Mouse (Mus musculus) limb, embryonic 14.5 days (tissue): ENCODE measurements around the gene Pdcd6. TPM values are rescaled to one million over a fixed set of nuclear protein-coding genes. Genes with fewer than 3 reads are reported as not detected.

ENCODE experiments used
- ATAC-seq: fragments of 200-750 bp; cut with Nextera tagmentation; 2 replicates; pipeline ENCODE4 v1.8.0; 2017; ENCODE audit warnings: low read depth, moderate number of reproducible peaks, moderate TSS enrichment; ENCODE audit not compliant: low FRiP score
- DNase-seq: peaks from one replicate; pipeline ENCODE4 v3.0.0-alpha.2; 2015; ENCODE audit warnings: low spot score
- H3K27ac ChIP-seq: fragments of 300-500 bp; sonication (generic); replicated peaks from 2 replicates; pipeline ENCODE4 v1.5.1; 2014; ENCODE audit warnings: low read depth, mild to moderate bottlenecking, low read length, moderate library complexity, mixed read lengths
- H3K27me3 ChIP-seq: fragments of 300-500 bp; sonication (generic); 2 replicates; pipeline ENCODE4 v1.6.1; 2014; ENCODE audit warnings: low read length, mixed read lengths; ENCODE audit not compliant: control insufficient read depth, insufficient read depth
- H3K36me3 ChIP-seq: fragments of 300-500 bp; sonication (generic); 2 replicates; pipeline ENCODE4 v1.6.1; 2014; ENCODE audit warnings: mild to moderate bottlenecking, low read length, moderate library complexity, mixed read lengths; ENCODE audit not compliant: control insufficient read depth, insufficient read depth
- H3K4me1 ChIP-seq: fragments of 300-500 bp; sonication (generic); 2 replicates; pipeline ENCODE4 v1.6.1; 2014; ENCODE audit warnings: antibody characterized with exemption, low read length, mixed read lengths; ENCODE audit not compliant: control insufficient read depth, insufficient read depth
- H3K4me2 ChIP-seq: fragments of 300-500 bp; sonication (generic); replicated peaks from 2 replicates; pipeline ENCODE4 v1.6.1; 2014; ENCODE audit warnings: low read depth, mild to moderate bottlenecking, low read length, moderate library complexity; ENCODE audit not compliant: severe bottlenecking
- H3K4me3 ChIP-seq: fragments of 300-500 bp; sonication (generic); replicated peaks from 2 replicates; pipeline ENCODE4 v1.5.1; 2014; ENCODE audit warnings: low read length
- H3K9ac ChIP-seq: fragments of 300-500 bp; sonication (generic); 2 replicates; pipeline ENCODE4 v1.6.1; 2014; ENCODE audit warnings: mild to moderate bottlenecking, low read depth, low read length, moderate library complexity; ENCODE audit not compliant: severe bottlenecking
- H3K9me3 ChIP-seq: fragments of 300-500 bp; sonication (generic); 2 replicates; pipeline ENCODE4 v1.6.1; 2016; ENCODE audit warnings: low read length; ENCODE audit not compliant: control insufficient read depth
- POLR2A ChIP-seq: fragments of 200-500 bp; IDR thresholded peaks from 2 replicates; pipeline ENCODE4 v1.8.0; 2012; ENCODE audit warnings: inconsistent platforms, mild to moderate bottlenecking, moderate library complexity, borderline replicate concordance; ENCODE audit not compliant: insufficient read depth, insufficient read length; ENCODE audit errors: extremely low read depth
- WGBS: fragments of 180-500 bp; shearing (Covaris S2); extraction: QIAGEN DNeasy Blood & Tissue Kit; methylation state at CpG from one replicate; pipeline ENCODE4 v1.1.7; 2014; 5-methylcytosine and 5-hydroxymethylcytosine counted together
- polyA plus RNA-seq, 2 experiments: library from polyadenylated mRNA; depleted of rRNA in 1 of 2; stranded (reverse) in 1 of 2; unstranded in 1 of 2; fragments of >200 nt; fragmentation: Nextera tagmentation in 1 of 2; extraction: Ambion mirVana in 1 of 2; gene quantifications; 2 replicates each; pipeline versions ENCODE4 v1.2.1 to v1.2.3; 2012 to 2014

Pdcd6 gene
- polyA plus RNA-seq, 2 experiments, result 138 to 165 TPM

DNA sequence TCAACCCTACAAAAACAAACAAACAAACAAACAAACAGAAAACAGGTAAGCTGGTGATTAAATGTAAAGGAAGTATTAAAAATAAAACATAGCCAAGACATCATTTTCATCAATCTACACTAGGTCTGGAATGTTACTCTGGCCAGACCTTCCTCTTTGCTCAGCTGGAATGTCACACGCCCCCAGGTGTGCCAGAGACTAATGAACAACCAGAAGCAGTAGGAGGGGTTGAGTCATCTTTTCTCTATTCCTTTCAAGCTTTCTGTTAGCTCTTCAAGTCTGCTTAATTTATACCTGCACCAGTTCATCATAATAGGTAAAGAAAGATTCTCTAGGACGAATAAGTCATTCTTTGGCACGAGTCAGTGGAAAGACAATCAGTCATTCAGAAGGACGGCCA is 994 bp downstream of the Pdcd6 start:
- Histone ChIP-seq H3K36me3 (peaks cover 24% of the 10 kb centered on the region), H3K4me2 (peak overlapping the region; percentile 70), H3K4me3 (peak overlapping the region; percentile 78), H3K27ac (no peak overlapping the region), H3K4me1 (peaks cover 7% of the 10 kb centered on the region), H3K27me3 (no peaks in the 10 kb centered on the region), H3K9me3 (no peaks in the 10 kb centered on the region), H3K9ac (peak overlapping the region; percentile 82)
- 30% methylated on average over 4 of the region's 4 CpGs for WGBS
- TF ChIP-seq POLR2A, result no peak
- ATAC-seq (no peak), DNase-seq (no peak)

GRCm38 (mm10) chr13:74314616-74315015 is 2.8 kb downstream of the Pdcd6 start:
- Histone ChIP-seq H3K36me3 (peaks cover 25% of the 10 kb centered on the region), H3K27ac (no peak overlapping the region), H3K4me1 (peaks cover 7% of the 10 kb centered on the region), H3K4me3 (no peak overlapping the region), H3K4me2 (no peak overlapping the region), H3K9ac (no peak overlapping the region), H3K27me3 (no peaks in the 10 kb centered on the region), H3K9me3 (no peaks in the 10 kb centered on the region)
- ATAC-seq (no peak), DNase-seq (no peak)
- TF ChIP-seq POLR2A, result no peak
- WGBS, result 96% methylated on average over 3 of the region's 3 CpGs

GRCm38 (mm10) chr13:74305780-74306179 is 11.6 kb downstream of the Pdcd6 start:
- 92% methylated on average over 1 of the region's 1 CpGs for WGBS
- TF ChIP-seq POLR2A, result no peak

DNA sequence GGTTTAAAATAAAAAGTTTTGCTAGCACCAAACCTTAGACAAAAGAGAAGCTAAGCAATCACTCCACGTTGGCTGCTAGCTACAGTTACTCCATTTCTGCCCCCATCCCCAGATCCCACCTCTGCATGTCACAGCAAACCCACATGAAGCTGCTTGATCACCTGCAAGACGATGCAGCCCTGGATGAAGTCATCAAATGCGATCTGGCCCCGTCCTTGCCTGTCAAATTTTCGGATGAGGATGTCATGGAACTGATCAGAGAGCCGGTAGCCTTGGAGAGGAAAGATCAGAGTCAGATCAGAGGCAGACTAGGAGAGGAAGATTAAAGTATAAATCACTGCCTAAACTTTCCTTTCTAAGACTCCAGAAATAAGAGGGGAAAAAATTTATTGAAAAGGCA is 12.0 kb downstream of the Pdcd6 start:
- ATAC-seq (no peak), DNase-seq (no peak)
- Histone ChIP-seq H3K4me2 (no peak overlapping the region), H3K27me3 (no peaks in the 10 kb centered on the region), H3K27ac (no peak overlapping the region), H3K4me3 (no peak overlapping the region), H3K4me1 (no peaks in the 10 kb centered on the region), H3K9me3 (no peaks in the 10 kb centered on the region), H3K9ac (no peak overlapping the region), H3K36me3 (peaks cover 73% of the 10 kb centered on the region)
- no peak for TF ChIP-seq POLR2A
- 88% methylated on average over 6 of the region's 6 CpGs for WGBS

More at GRCm38 (mm10) chr13:74305780-74306179, 11.6 kb downstream of the Pdcd6 start:
- no peak for ATAC-seq
- DNase-seq, result no peak
- H3K27me3 ChIP-seq, result no peaks in the 10 kb centered on the region
- no peak overlapping the region for H3K27ac ChIP-seq
- H3K4me2 ChIP-seq, result no peak overlapping the region
- H3K4me3 ChIP-seq, result no peak overlapping the region
- no peaks in the 10 kb centered on the region for H3K4me1 ChIP-seq
- H3K36me3 ChIP-seq, result peaks cover 77% of the 10 kb centered on the region
- H3K9ac ChIP-seq, result no peak overlapping the region
- no peaks in the 10 kb centered on the region for H3K9me3 ChIP-seq

DNA sequence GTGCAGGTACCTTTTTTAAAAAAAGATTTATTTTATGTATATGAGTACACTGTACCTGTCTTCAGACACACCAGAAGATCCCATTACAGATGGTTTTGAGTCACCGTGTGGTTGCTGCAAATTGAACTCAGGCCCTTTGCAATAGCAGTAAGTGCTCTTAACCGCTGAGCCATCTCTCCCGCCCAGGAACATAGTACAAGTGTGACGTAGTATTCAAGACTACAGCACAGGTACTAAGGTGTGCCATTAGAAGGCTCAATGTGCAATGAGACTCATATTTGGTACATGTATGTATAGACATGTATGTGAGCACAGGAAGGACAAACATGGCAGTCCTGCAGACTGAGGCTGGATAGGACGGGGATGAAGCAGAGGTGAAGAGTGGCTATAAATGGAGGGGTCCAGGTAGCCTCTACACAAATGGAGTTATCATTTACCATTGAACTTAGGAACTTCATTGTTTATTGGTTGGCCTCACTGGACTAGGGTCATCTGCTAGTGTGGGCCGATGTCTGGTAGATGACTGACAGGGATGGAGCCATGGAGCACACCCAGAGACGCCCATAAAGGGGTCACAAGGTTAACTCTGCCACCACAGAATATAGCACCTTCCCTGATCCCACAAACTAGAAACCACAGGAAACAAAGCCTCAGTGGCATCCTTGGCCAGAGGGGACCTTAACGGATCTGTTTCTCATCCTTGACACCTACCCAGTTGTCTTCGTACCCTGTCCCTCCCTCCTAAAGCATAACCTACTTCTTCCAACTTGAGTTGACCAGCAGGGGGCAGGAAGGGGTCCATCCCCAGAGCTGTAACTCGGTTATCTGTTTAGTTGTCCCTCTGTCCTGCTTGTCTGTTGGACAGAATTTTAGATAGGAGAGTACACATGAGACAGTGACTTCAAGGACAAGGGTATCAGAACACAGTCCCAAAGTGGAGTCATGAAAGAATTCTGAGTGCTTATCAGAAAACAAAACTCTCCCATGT is 15.0 kb downstream of the Pdcd6 start:
- no peaks in the 10 kb centered on the region for H3K27me3 ChIP-seq
- DNase-seq (no peak), ATAC-seq (no peak)
- H3K27ac ChIP-seq, result no peak overlapping the region
- peaks cover 48% of the 10 kb centered on the region for H3K36me3 ChIP-seq
- 80% methylated on average over 10 of the region's 10 CpGs for WGBS
- TF ChIP-seq POLR2A, result no peak
- no peak overlapping the region for H3K4me3 ChIP-seq
- no peaks in the 10 kb centered on the region for H3K9me3 ChIP-seq
- no peaks in the 10 kb centered on the region for H3K4me1 ChIP-seq
- H3K9ac ChIP-seq, result no peak overlapping the region; the same call in 1 of the 2 replicates
- H3K4me2 ChIP-seq, result no peak overlapping the region
